21 mouse cellular contexts compared by ENCODE assay signal in the genomic region with DNA sequence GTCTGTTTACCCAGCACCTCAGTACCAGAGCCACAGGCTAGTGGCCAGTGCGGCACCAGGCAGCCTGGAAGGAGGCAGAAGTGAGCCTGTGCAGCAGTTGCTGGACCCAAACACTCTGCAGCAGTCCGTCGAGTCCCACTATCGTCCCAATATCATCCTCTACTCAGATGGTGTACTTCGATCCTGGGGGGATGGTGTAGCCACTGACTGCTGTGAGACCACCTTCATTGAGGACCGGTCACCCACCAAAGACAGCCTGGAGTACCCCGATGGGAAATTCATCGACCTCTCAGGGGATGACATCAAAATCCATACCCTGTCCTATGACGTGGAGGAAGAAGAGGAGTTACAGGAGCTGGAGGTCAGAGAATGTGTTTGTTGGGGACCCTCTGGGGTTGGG.
"Had no signal": no experiment of that assay in that cellular context is flagged by ENCODE, and none has a peak within 500 bp of the region (broad histone marks: within the 10 kb centered on the region; RNA-seq: fewer than 3 reads in every experiment).

No protein-coding gene starts in this region.

- H3K27ac ChIP-seq: lung, embryonic 15.5 days; macrophage; midbrain, embryonic 13.5 days; midbrain, embryonic 15.5 days; neural tube, embryonic 13.5 days; neural tube, embryonic 15.5 days had no signal

- H3K27me3 ChIP-seq: lung, embryonic 15.5 days; midbrain, embryonic 13.5 days; midbrain, embryonic 15.5 days; neural tube, embryonic 13.5 days; neural tube, embryonic 15.5 days had no signal

- H3K4me2 ChIP-seq: lung, embryonic 15.5 days; midbrain, embryonic 11.5 days; midbrain, embryonic 13.5 days; midbrain, embryonic 15.5 days; neural tube, embryonic 13.5 days; neural tube, embryonic 15.5 days had no signal

- ATAC-seq: liver, postnatal 0 days; lung, postnatal 0 days; midbrain, embryonic 13.5 days; midbrain, embryonic 15.5 days had no signal

- H3K9me3 ChIP-seq: lung, embryonic 15.5 days; midbrain, embryonic 13.5 days; midbrain, embryonic 15.5 days; neural tube, embryonic 13.5 days; neural tube, embryonic 15.5 days had no signal

- H3K36me3 ChIP-seq: lung, embryonic 15.5 days; midbrain, embryonic 13.5 days; midbrain, embryonic 15.5 days; neural tube, embryonic 13.5 days; neural tube, embryonic 15.5 days had no signal

- H3K4me3 ChIP-seq: lung, embryonic 15.5 days; midbrain, embryonic 13.5 days; midbrain, embryonic 15.5 days; myocyte; neural tube, embryonic 13.5 days; neural tube, embryonic 15.5 days had no signal

- DNase-seq: liver, postnatal 0 days; lung, adult 2 months; lung, postnatal 14 days; lung, postnatal 36 days; retina, postnatal 1 day; right cerebral cortex, adult 18-20 months; right cerebral cortex, postnatal 25 days; right cerebral cortex, postnatal 4 days; spleen, adult 18-20 months; thymus, adult 18-20 months; thymus, postnatal 14 days; thymus, postnatal 36 days had no signal

- H3K4me1 ChIP-seq: lung, embryonic 15.5 days; midbrain, embryonic 13.5 days; midbrain, embryonic 15.5 days; neural tube, embryonic 13.5 days; neural tube, embryonic 15.5 days had no signal

- H3K9ac ChIP-seq: liver, postnatal 0 days; lung, embryonic 15.5 days; midbrain, embryonic 13.5 days; midbrain, embryonic 15.5 days; neural tube, embryonic 13.5 days; neural tube, embryonic 15.5 days had no signal
